Mouse (Mus musculus) thymus, postnatal 10 days (tissue): ENCODE data around the gene Tbc1d10b.

Source experiments
- DNase-seq, 2 experiments: peaks; one replicate each; pipeline ENCODE4 v3.0.0; 2021; ENCODE audit warnings: low spot score in 2 of 2

The Tbc1d10b gene

GRCm38 (mm10) chr7:127225147-127225995 is 17.1 kb upstream of the Tbc1d10b start:
- DNase-seq, result no peak

DNA sequence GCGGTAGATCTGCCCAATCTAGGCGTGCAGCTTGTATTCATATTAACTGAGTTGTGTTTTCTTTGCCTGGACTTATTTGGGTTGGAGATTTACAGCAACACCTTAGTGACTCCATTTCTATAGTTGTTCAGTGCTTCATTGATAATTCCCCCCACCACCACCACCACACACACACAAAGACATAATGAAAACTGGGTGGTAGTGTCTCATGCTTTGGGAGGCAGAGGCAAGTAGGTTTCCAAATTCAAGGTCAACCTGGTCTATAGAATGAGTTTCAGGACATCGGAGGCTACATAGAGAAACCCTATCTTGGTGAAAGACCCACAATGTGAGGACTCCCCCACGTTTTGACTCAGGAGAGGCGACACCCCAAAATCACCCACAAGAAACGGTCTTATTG is 16.3 kb upstream of the Tbc1d10b start:
- DNase-seq, result no peak

GRCm38 (mm10) chr7:127223515-127224478 is 15.5 kb upstream of the Tbc1d10b start:
- DNase-seq, result no peak

- DNase-seq, result no peak
Observed at GRCm38 (mm10) chr7:127223106-127223505, 14.8 kb upstream of the Tbc1d10b start.

DNA sequence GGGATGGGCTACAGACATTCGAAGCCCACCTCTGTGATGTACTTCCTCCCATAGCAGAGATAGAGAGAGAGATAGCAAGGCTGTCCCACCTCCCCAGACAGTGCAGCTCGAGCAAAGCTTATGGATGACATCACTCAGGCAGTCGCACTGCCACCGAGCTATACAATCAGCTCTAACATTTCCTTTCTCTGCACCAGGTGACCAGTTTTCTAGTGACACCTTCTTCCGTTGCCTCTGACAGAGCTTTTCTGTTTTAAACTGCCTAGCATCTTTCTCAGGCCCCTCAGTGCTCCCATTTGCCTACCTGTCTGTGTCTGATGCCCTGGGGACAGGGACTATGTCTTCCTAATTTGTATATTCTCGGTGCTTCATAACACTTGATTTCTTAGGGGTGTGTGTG is 12.2 kb upstream of the Tbc1d10b start:
- DNase-seq, result no peak

DNA sequence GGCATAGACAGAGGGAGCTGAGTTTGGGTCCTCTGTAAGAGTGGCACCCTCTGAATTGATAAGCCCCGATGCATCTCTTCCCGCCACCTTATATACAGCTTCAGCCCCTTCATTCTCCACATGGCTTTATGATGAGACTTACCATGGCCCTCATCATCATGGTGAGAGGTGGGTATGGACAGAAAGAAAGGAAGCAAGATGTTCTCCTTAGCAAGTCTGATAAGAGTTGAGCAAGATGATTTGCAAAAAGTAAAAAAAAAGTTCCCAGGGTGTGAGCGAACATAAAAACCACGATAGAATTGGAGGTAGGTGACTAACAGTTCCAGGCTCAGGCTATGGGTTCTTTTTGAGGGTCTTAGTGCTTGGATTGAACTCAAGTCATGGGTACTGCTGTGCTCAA is 10.4 kb upstream of the Tbc1d10b start:
- DNase-seq, result no peak

DNA sequence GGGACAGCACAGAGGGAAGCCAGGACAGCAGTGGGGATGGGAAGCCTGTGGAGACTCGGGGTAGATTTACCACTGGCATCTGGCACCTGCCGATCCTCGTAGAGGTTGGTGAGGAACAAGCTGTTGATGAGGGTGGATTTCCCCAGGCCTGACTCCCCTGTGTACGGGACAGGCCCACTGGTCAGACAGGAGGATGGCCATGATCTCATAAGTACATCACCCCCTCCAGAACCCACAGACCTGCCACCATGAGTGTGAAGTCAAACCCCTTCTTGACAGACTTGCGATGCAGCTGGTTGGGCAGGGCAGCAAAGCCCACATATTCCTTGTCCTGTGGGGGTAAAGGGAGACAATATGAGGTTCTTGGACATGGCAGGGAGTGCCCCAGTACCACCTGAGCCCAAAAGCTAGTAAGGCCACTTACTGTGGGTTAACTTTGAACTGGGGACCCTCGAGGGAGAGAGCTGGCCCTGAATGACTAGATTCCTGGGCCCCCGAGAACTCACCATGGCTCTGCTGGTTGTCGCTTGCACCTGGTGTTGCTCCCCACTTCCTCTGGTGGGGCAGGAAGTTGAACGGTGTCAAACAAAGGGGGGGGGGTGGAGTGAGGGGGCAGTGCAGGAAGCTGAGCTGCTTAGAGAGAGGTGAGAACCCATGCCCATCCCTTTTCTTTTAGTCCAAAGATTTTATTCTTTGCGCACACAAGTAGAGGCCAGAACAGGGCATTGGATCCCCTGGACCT is 9.8 kb upstream of the Tbc1d10b start:
- DNase-seq, result peak; percentile 80 to 82

DNA sequence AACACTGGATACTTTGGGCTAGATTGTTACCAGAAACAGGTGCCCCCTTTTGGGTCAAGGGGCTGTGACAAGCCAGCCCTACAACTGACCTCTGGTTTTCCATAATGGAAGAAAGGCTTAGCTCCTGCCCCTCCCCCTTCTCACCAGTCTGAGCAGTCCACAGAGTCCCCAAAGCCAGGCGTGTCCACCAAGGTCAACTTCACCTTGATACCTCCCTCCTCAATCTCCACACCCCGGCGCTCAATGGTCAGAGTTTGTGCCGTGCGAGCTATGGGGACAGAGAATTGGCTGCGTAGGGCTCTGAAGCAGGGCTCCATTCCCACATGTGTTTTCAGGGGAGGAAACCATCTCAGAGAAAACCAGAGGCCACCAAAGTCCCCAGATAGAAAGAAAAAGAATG is 9.2 kb upstream of the Tbc1d10b start:
- DNase-seq, result no peak

DNA sequence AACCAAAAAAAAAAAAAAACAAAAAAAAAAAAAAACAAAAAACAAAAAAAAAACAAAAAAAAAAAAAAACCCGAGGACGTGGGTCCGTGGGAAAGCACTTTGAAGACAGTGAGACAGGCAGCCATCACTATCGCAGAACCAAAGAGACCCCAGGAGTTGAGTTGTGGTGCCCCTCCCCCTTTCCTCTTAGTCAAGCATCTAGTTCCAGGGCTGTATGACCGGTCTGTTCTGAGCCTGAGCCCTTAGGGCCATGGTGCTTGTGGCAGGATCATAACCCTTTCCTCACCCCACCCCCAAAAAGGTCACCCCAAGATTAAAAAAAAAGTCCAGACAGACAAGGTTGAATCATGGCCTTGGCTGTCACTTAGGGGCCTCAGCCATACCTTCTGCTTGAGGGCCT is 8.0 kb upstream of the Tbc1d10b start:
- no peak for DNase-seq

DNA sequence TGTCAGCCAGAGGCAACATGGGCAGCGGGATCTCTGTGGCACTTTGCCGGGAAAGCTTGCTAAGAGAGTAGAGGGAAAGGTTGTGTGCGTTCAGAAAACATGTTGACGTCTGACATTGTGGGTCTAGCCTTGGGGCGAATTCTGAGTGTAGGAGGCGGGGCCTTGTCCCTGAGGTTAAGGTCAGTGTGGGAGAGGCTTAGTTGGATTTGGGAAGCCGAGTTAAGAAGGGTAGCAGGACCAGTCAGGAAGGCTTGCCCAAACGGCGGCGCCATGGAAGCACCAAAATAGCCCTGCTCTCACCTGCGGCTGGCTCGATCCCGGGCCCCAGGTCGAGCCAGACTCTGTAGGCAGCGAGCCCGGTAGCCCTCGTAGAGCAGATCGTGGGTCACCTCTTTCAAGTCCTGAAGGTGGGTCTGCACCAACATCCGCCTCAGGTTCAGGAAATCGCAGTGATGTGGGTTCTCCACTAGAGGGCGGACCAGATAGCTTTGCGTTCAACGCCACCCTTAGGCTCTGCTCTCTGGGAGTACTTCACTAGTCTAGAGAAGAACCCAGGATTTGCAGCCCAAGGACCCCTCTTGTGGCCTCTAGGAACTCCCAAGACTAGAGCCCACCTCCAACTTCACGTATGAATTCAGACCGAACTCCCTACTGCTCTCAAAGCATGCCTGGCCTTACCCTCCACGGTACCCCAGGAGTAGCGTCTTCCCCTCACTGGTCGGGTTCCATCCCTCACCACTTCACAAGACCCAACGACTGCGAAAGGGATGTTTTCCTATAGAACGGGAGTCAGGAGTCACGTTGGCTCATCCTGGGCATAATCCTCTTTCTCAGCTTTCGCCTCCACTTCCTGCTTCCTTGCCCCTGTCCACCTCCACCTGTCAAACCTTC is 7.0 kb upstream of the Tbc1d10b start:
- DNase-seq, result peak; percentile 78 to 88

GRCm38 (mm10) chr7:127214521-127214920 is 6.3 kb upstream of the Tbc1d10b start:
- DNase-seq, result no peak

DNA sequence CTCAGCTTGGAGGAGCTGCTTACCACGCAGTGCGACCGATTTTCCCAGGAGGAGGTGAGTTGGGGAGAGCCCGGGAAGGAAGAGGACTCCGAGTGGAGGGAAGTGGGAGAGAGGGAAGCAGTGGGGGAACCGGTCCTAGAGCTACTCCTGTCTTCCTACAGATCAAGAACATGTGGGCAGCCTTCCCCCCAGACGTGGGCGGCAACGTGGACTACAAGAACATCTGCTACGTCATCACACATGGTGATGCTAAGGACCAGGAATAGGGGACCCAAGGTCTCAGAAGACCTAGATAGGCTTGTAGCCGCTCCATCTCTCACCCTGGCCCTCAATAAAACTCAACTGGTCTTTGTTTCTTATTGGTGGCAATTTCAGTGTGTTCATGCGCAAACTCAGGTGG is 5.7 kb upstream of the Tbc1d10b start:
- no peak for DNase-seq

- DNase-seq, result peak in 1 of 2 experiments; percentile 67
Observed at GRCm38 (mm10) chr7:127213485-127213884, 5.2 kb upstream of the Tbc1d10b start.

- no peak for DNase-seq
Observed at GRCm38 (mm10) chr7:127212432-127213250, 4.4 kb upstream of the Tbc1d10b start.

GRCm38 (mm10) chr7:127211014-127211745 is 2.9 kb upstream of the Tbc1d10b start:
- no peak for DNase-seq

DNA sequence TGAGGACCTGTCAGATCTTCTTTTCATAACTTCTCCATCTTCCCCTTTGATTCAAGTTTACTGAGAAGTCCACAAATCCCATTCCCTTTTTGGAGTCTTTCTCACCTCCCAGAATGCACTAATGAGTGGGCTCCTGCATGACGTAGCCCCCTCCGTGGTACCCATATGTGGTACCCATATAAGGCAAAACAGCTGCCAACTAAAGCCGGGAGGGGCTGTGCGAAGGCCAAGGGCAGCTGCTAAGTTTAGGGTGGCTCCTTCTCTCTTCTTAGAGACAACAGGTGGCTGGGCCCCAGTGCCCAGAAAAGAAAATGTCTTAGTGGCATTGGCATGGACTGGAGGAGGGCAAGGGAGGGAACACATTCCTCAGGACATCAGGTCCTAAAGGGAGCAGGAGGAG is 2.0 kb upstream of the Tbc1d10b start:
- peak; percentile 53 to 59 for DNase-seq

DNA sequence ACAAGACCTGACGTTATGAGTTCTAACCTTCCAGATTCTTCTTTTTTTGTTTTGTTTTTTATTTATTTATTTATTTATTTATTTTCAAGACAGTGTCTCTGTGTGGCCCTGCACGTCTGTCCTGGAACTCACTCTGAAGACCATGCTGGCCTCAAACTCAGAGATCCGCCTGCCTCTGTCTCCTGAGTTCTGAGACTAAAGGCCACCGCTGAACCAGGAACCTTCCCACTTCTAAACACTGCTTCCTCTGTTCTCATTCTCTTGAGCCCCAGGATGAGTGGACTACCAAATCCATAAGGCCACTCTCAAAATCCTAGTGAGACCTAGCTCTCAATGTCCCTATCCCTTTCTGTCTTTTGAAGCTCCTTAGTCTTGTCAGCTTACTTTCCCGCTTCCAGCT is 1.6 kb upstream of the Tbc1d10b start:
- DNase-seq, result no peak

DNA sequence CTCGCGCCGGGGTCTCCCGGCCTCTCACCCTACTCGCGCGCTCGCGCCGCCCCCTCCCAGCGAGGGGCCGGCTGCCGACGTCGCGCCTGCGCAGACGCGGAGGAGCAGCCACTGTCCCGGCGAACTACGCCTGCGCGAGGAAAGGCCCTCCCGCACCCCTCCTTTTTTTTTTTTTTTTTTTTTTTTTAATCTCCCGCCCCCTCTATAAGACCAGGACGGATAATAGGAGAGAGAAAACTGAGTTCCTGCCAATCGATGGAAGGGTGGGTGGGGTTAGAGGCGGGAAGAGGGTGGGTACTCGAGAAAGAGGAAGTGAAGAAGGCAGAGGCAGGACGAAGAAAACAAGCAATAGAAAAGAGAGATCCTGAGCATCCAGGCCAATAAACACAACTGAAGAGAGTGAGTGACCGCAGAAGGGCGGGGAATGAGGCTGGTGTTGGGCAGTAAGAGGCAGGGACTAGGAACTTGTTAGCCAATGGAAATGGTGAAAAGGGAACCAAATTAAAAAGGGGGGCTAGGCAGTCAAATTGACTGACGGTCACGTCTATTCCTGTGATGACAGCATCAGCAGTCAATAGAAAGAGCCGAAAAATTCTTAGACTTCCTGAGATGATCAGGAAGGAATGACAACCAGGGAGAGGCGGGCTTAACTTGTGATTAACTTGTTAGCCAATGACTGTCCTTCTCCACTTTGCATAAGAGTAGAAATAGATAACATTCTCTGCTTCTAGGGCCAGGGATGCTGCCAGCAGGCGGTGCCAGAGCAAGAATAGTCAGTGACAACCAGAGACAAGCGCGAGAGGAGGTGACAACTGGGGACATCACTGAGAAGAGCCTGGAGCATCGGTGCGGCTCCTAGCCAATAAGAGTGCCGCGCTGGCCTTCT is 528 bp upstream of the Tbc1d10b start, which contains the start of gene Mylpf:
TSS of gene Mylpf (plus strand) at position 338 of the 886 bp plus-strand sequence.
- DNase-seq, result peak; percentile 94 to 97
